Mouse (Mus musculus) effector memory CD4-positive, alpha-beta T cell, adult 5 months (primary cell): ENCODE measurements around the gene Dnah11. TPM values are rescaled to one million over a fixed set of nuclear protein-coding genes. Genes with fewer than 3 reads are reported as not detected.

Experiments used
- polyA plus RNA-seq: library from polyadenylated mRNA; unstranded; fragments of 100-300 nt; shearing (Covaris generic); gene quantifications from one replicate; pipeline ENCODE4 v1.2.1, GENCODE M21; 2017

The Dnah11 gene
- 0.52 TPM for polyA plus RNA-seq

GRCm38 (mm10) chr12:118198386-118199093 is at the start of gene Dnah11:
TSS of gene Dnah11 (minus strand) at chr12:118199043.

Other genes starting within 250 kb of the Dnah11 start
- 46.1 TPM for gene Sp4, start 102.4 kb upstream of the Dnah11 start, polyA plus RNA-seq